Mouse (Mus musculus) C2C12 (cell line): Measurements from ENCODE around the gene Ppdpf.

Experiments
- CTCF ChIP-seq: IDR thresholded peaks from one replicate; pipeline ENCODE4 v1.5.1; 2011; ENCODE audit not compliant: control insufficient read depth, insufficient read depth, insufficient read length
- MYOD1 ChIP-seq: IDR thresholded peaks from one replicate; pipeline ENCODE4 v1.6.1; 2011; ENCODE audit warnings: low read depth; ENCODE audit not compliant: control insufficient read depth, insufficient read length
- USF1 ChIP-seq: IDR thresholded peaks from one replicate; pipeline ENCODE4 v1.6.1; 2011; ENCODE audit warnings: low read depth, mild to moderate bottlenecking, control low read depth, moderate library complexity

GRCm38 (mm10) chr2:181218881-181219485, 31.9 kb downstream of the Ppdpf start:
- TF ChIP-seq CTCF (no peak), MYOD1 (no peak), USF1 (no peak)
